Mouse (Mus musculus): ENCODE measurements around the gene Ribc1. TPM values are rescaled to one million over a fixed set of nuclear protein-coding genes. Genes with fewer than 3 reads are reported as not detected.

Ribc1 gene
- 1.6 and 2.0 TPM in 2 replicates for polyA plus RNA-seq (2014; fragmentation: Nextera tagmentation; extraction: Ambion mirVana)

DNA sequence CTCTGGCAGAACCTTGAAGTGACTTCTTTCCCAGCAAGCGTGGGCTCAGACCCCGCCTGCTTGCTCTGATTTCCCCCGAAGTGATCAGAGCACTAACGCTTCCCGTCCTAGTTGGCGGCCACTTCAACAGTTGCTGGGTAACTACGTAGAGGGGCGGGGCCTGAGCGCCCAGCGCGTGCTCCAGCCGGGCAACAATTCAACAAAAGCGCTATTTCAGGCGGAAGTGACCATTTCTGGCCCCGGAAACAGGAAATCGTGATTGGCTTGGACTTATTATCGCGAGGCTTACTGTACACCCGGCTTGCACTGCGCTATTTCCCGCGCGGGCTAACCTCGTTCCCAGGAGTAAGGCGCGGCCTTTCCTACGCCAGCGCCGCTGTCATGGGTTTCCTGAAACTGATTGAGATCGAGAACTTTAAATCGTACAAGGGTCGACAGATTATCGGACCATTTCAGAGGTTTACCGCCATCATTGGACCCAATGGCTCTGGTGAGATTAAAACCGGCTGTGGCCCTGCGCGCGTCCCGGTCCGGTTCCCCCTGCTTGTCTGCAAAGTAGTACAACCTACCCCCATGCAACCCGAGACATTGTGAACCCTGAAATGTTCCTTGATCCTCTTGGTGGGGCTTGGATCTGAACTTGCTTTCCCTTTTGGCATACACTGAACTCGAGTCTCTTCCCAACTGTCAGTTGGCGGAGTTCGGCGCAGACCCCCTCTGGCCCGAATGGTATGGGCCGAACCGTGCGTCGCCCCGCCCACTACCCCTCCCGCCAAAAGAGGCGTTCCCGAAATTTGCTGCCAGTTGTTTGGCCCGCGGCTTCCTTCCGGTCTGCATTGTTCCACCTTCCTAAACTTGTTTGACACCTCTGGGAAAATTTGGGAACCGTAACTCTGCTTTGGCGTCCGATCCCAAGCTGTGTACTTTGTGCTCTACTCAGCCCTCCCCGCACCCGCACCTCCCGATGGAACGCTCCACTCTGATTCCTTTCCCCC lies at the start of gene Ribc1, which contains the start of gene Smc1a:
TSS of gene Ribc1 (minus strand) at position 145 of the 995 bp plus-strand sequence.
TSS of gene Smc1a (plus strand) at position 278 of the 995 bp plus-strand sequence.
- peak; percentile 95 for ATAC-seq (ENCODE audit: insufficient number of reproducible peaks, insufficient read depth, low FRiP score, low read depth)
- H3K4me3 ChIP-seq (ENCODE audit: control insufficient read depth in 1 of 2, insufficient read depth in 1 of 2, low read depth in 1 of 2, low read length in 2 of 2) = peak within 1 kb of the TSS; percentile 55 to 88
- H3K4me1 ChIP-seq (ENCODE audit: control insufficient read depth in 2 of 2, insufficient read depth in 2 of 2, low read length in 2 of 2) = peaks cover 0 to 7% of the 10 kb centered on the region in 2 experiments; a peak in 2 of 4 replicates
- no peaks in the 10 kb centered on the region for H3K9me3 ChIP-seq (ENCODE audit: control insufficient read depth, low read length)
- WGBS = 17% methylated on average over 64 of the region's 64 CpGs
- peak within 1 kb of the TSS; percentile 78 for H3K9ac ChIP-seq (ENCODE audit: low read length)
- peak within 1 kb of the TSS; percentile 91 for H3K27ac ChIP-seq (replicated peaks in 1 of 2; ENCODE audit: control insufficient read depth in 1 of 2, insufficient read depth in 1 of 2, low read depth in 2 of 2, low read length in 2 of 2)
- H3K27me3 ChIP-seq (ENCODE audit: control insufficient read depth, insufficient read depth, low read length) = no peaks in the 10 kb centered on the region
- H3K4me2 ChIP-seq (ENCODE audit: low read length) = peak within 1 kb of the TSS; percentile 68
- no peaks in the 10 kb centered on the region for H3K36me3 ChIP-seq (ENCODE audit: control insufficient read depth, insufficient read depth, low read length)

DNA sequence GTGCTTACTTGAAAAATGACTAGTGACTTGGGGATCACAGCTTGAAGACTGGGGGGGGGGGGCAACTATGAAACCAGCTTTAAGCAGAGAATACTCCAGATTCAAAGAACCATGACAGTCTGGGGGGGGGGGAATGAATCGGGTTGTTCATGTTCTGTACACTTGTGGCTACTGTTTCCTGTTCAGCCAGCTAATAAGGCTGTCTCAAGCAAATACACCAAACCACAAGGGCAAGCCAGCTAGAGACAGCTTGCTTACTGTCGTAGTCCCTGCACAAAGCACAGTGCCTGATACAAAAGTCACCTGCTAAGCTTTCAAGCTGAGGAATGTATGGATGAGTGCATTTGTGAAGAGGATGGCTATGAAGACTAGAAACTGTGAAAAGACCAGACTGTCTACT lies 49.6 kb upstream of the Ribc1 start:
- H3K4me3 ChIP-seq (ENCODE audit: control insufficient read depth in 1 of 2, insufficient read depth in 1 of 2, low read depth in 1 of 2, low read length in 2 of 2) = no peak overlapping the region
- H3K4me2 ChIP-seq (ENCODE audit: low read length) = no peak overlapping the region
- no peaks in the 10 kb centered on the region for H3K4me1 ChIP-seq (ENCODE audit: control insufficient read depth in 2 of 2, insufficient read depth in 2 of 2, low read length in 2 of 2)
- H3K36me3 ChIP-seq (ENCODE audit: control insufficient read depth, insufficient read depth, low read length) = peaks cover 34% of the 10 kb centered on the region
- H3K27ac ChIP-seq (replicated peaks in 1 of 2; ENCODE audit: control insufficient read depth in 1 of 2, insufficient read depth in 1 of 2, low read depth in 2 of 2, low read length in 2 of 2) = no peak overlapping the region
- no peaks in the 10 kb centered on the region for H3K9me3 ChIP-seq (ENCODE audit: control insufficient read depth, low read length)
- no peak for ATAC-seq (ENCODE audit: insufficient number of reproducible peaks, insufficient read depth, low FRiP score, low read depth)
- peaks cover 12% of the 10 kb centered on the region; the same call in 1 of the 2 replicates for H3K27me3 ChIP-seq (ENCODE audit: control insufficient read depth, insufficient read depth, low read length)
- 81% methylated on average over 2 of the region's 2 CpGs for WGBS
- no peak overlapping the region for H3K9ac ChIP-seq (ENCODE audit: low read length)

DNA sequence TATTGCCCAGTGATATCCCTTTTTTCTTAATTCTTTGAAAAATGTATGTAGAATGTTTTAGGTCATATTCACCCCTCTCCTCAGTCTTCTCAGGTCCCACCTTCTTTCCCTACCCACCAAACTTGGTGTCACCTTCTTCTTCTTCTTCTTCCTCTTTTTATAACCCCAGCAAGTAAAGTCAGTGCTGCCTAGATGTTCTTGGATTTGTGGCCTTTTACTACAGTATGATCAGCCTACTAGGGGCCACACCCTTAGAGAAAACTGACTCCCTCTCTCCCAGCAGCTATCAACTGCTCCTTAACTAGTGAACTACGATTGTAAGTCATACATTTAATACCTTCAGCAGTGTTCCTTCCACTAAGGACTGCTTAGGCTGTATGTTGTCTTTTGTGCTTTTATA lies 38.0 kb upstream of the Ribc1 start:
- no peak overlapping the region for H3K27ac ChIP-seq (replicated peaks in 1 of 2; ENCODE audit: control insufficient read depth in 1 of 2, insufficient read depth in 1 of 2, low read depth in 2 of 2, low read length in 2 of 2)
- no peak overlapping the region for H3K4me3 ChIP-seq (ENCODE audit: control insufficient read depth in 1 of 2, insufficient read depth in 1 of 2, low read depth in 1 of 2, low read length in 2 of 2)
- ATAC-seq (ENCODE audit: insufficient number of reproducible peaks, insufficient read depth, low FRiP score, low read depth) = no peak
- H3K27me3 ChIP-seq (ENCODE audit: control insufficient read depth, insufficient read depth, low read length) = peaks cover 13% of the 10 kb centered on the region; the same call in 1 of the 2 replicates
- 65% methylated on average over 1 of the region's 1 CpGs for WGBS
- no peaks in the 10 kb centered on the region for H3K4me1 ChIP-seq (ENCODE audit: control insufficient read depth in 2 of 2, insufficient read depth in 2 of 2, low read length in 2 of 2)
- H3K9ac ChIP-seq (ENCODE audit: low read length) = no peak overlapping the region
- peaks cover 50% of the 10 kb centered on the region for H3K36me3 ChIP-seq (ENCODE audit: control insufficient read depth, insufficient read depth, low read length)
- no peak overlapping the region for H3K4me2 ChIP-seq (ENCODE audit: low read length)
- no peaks in the 10 kb centered on the region for H3K9me3 ChIP-seq (ENCODE audit: control insufficient read depth, low read length)

GRCm38 (mm10) chrX:152052546-152052945 lies 36.5 kb upstream of the Ribc1 start:
- Histone ChIP-seq H3K36me3 (ENCODE audit: control insufficient read depth, insufficient read depth, low read length) (peaks cover 46% of the 10 kb centered on the region), H3K4me3 (ENCODE audit: control insufficient read depth in 1 of 2, insufficient read depth in 1 of 2, low read depth in 1 of 2, low read length in 2 of 2) (no peak overlapping the region), H3K27ac (replicated peaks in 1 of 2; ENCODE audit: control insufficient read depth in 1 of 2, insufficient read depth in 1 of 2, low read depth in 2 of 2, low read length in 2 of 2) (no peak overlapping the region), H3K27me3 (ENCODE audit: control insufficient read depth, insufficient read depth, low read length) (peaks cover 3% of the 10 kb centered on the region; the same call in 1 of the 2 replicates), H3K4me2 (ENCODE audit: low read length) (no peak overlapping the region), H3K4me1 (ENCODE audit: control insufficient read depth in 2 of 2, insufficient read depth in 2 of 2, low read length in 2 of 2) (no peaks in the 10 kb centered on the region), H3K9me3 (ENCODE audit: control insufficient read depth, low read length) (no peaks in the 10 kb centered on the region), H3K9ac (ENCODE audit: low read length) (no peak overlapping the region)
- 51% methylated on average over 3 of the region's 3 CpGs for WGBS
- ATAC-seq (ENCODE audit: insufficient number of reproducible peaks, insufficient read depth, low FRiP score, low read depth) = no peak

- no peak for ATAC-seq (ENCODE audit: insufficient number of reproducible peaks, insufficient read depth, low FRiP score, low read depth)
- Histone ChIP-seq H3K4me1 (ENCODE audit: control insufficient read depth in 2 of 2, insufficient read depth in 2 of 2, low read length in 2 of 2) (no peaks in the 10 kb centered on the region), H3K9me3 (ENCODE audit: control insufficient read depth, low read length) (no peaks in the 10 kb centered on the region), H3K4me2 (ENCODE audit: low read length) (no peak overlapping the region), H3K27ac (replicated peaks in 1 of 2; ENCODE audit: control insufficient read depth in 1 of 2, insufficient read depth in 1 of 2, low read depth in 2 of 2, low read length in 2 of 2) (no peak overlapping the region), H3K4me3 (ENCODE audit: control insufficient read depth in 1 of 2, insufficient read depth in 1 of 2, low read depth in 1 of 2, low read length in 2 of 2) (no peak overlapping the region), H3K27me3 (ENCODE audit: control insufficient read depth, insufficient read depth, low read length) (no peaks in the 10 kb centered on the region), H3K36me3 (ENCODE audit: control insufficient read depth, insufficient read depth, low read length) (peaks cover 56% of the 10 kb centered on the region), H3K9ac (ENCODE audit: low read length) (no peak overlapping the region)
Observed at GRCm38 (mm10) chrX:152047230-152047629, 31.1 kb upstream of the Ribc1 start.

GRCm38 (mm10) chrX:152039865-152040264 lies 23.8 kb upstream of the Ribc1 start:
- Histone ChIP-seq H3K27ac (replicated peaks in 1 of 2; ENCODE audit: control insufficient read depth in 1 of 2, insufficient read depth in 1 of 2, low read depth in 2 of 2, low read length in 2 of 2) (no peak overlapping the region), H3K36me3 (ENCODE audit: control insufficient read depth, insufficient read depth, low read length) (peaks cover 58% of the 10 kb centered on the region), H3K9me3 (ENCODE audit: control insufficient read depth, low read length) (no peaks in the 10 kb centered on the region), H3K27me3 (ENCODE audit: control insufficient read depth, insufficient read depth, low read length) (peaks cover 14% of the 10 kb centered on the region), H3K9ac (ENCODE audit: low read length) (no peak overlapping the region), H3K4me1 (ENCODE audit: control insufficient read depth in 2 of 2, insufficient read depth in 2 of 2, low read length in 2 of 2) (no peaks in the 10 kb centered on the region), H3K4me2 (ENCODE audit: low read length) (no peak overlapping the region), H3K4me3 (ENCODE audit: control insufficient read depth in 1 of 2, insufficient read depth in 1 of 2, low read depth in 1 of 2, low read length in 2 of 2) (no peak overlapping the region)
- ATAC-seq (ENCODE audit: insufficient number of reproducible peaks, insufficient read depth, low FRiP score, low read depth) = no peak

DNA sequence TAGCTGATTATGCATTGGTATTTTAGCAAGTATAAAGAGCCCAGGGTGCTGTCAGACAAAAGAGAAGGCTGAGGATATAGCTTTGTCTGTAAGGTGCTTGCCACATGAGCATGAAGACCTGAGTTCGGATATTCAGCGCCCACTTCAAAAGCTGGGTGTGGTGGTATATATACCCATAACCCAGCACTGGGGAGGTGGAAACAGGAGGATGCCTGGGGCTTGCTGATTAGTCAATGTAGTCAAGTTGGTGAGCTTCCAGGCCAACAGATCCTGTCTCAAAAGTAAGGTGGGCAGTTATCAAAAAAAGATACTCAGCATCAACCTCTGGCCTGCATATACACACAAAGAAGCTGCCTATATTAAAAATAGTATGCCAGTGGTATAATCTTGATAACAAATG lies 3.2 kb upstream of the Ribc1 start:
- 73% methylated on average over 2 of the region's 2 CpGs for WGBS
- Histone ChIP-seq H3K4me3 (ENCODE audit: control insufficient read depth in 1 of 2, insufficient read depth in 1 of 2, low read depth in 1 of 2, low read length in 2 of 2) (no peak overlapping the region), H3K9me3 (ENCODE audit: control insufficient read depth, low read length) (no peaks in the 10 kb centered on the region)

More for the DNA sequence above, 3.2 kb upstream of the Ribc1 start:
- H3K27ac ChIP-seq (replicated peaks in 1 of 2; ENCODE audit: control insufficient read depth in 1 of 2, insufficient read depth in 1 of 2, low read depth in 2 of 2, low read length in 2 of 2) = no peak overlapping the region
- no peak overlapping the region for H3K9ac ChIP-seq (ENCODE audit: low read length)
- H3K4me2 ChIP-seq (ENCODE audit: low read length) = no peak overlapping the region
- H3K4me1 ChIP-seq (ENCODE audit: control insufficient read depth in 2 of 2, insufficient read depth in 2 of 2, low read length in 2 of 2) = peaks cover 0 to 7% of the 10 kb centered on the region in 2 experiments; a peak in 2 of 4 replicates
- peaks cover 17% of the 10 kb centered on the region for H3K36me3 ChIP-seq (ENCODE audit: control insufficient read depth, insufficient read depth, low read length)
- ATAC-seq (ENCODE audit: insufficient number of reproducible peaks, insufficient read depth, low FRiP score, low read depth) = no peak
- no peaks in the 10 kb centered on the region for H3K27me3 ChIP-seq (ENCODE audit: control insufficient read depth, insufficient read depth, low read length)
